Mouse (Mus musculus): Measurements from ENCODE around the gene Erc2. TPM values are rescaled to one million over a fixed set of nuclear protein-coding genes. Genes with fewer than 3 reads are reported as not detected.
A peak's percentile ranks its signal among the peaks of the same experiment; 100 is the strongest.

Erc2 gene
- polyA plus RNA-seq, 1 experiment from 2014 or later = 13.1 TPM

GRCm38 (mm10) chr14:28418497-28418896 is 796.3 kb downstream of the Erc2 start:
- no peaks in the 10 kb centered on the region for H3K9me3 ChIP-seq (ENCODE audit: control insufficient read depth, low read length)
- 0 out of 2 replicates have a peak, but pooled peaks cover 5% of the 10 kb centered on the region for H3K4me1 ChIP-seq (ENCODE audit: control insufficient read depth, insufficient read depth, low read length)
- no peak overlapping the region for H3K4me2 ChIP-seq (ENCODE audit: low read depth)
- H3K27me3 ChIP-seq (ENCODE audit: control insufficient read depth, insufficient read depth, low read length) = no peaks in the 10 kb centered on the region
- no peak overlapping the region for H3K9ac ChIP-seq (ENCODE audit: low read length)
- no peak overlapping the region for H3K27ac ChIP-seq (ENCODE audit: low read depth, low read length)
- 62% methylated on average over 4 of the region's 4 CpGs for WGBS
- ATAC-seq (ENCODE audit: insufficient read depth, low FRiP score, low TSS enrichment) = no peak
- no peak for DNase-seq (ENCODE audit: low spot score)
- H3K36me3 ChIP-seq (ENCODE audit: control insufficient read depth, insufficient read depth, low read length) = no peaks in the 10 kb centered on the region
- H3K4me3 ChIP-seq (ENCODE audit: low read depth, low read length) = no peak overlapping the region

DNA sequence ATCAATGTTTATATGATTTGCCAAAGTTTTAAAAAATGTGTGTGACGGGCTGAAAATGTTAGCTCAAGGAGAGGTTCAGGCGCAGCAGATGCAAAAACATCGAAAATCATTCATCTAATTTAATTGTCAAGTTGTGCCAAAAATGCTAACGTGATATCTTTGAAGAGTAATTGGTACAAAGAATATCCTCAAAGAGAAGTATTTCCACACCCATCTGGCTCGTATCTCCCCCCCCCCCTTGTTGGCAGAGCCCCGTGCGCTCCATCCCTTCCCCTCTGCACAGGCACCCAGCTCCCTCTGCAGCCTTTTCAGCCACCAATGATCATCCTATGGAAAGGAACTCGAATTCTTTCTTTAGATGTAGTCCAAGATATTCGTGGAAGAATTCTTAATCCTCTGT is 797.0 kb downstream of the Erc2 start:
- Histone ChIP-seq H3K4me3 (ENCODE audit: low read depth, low read length) (no peak overlapping the region), H3K36me3 (ENCODE audit: control insufficient read depth, insufficient read depth, low read length) (no peaks in the 10 kb centered on the region), H3K4me2 (ENCODE audit: low read depth) (no peak overlapping the region), H3K27ac (ENCODE audit: low read depth, low read length) (no peak overlapping the region), H3K4me1 (ENCODE audit: control insufficient read depth, insufficient read depth, low read length) (0 out of 2 replicates have a peak, but pooled peaks cover 5% of the 10 kb centered on the region), H3K9ac (ENCODE audit: low read length) (no peak overlapping the region), H3K9me3 (ENCODE audit: control insufficient read depth, low read length) (no peaks in the 10 kb centered on the region), H3K27me3 (ENCODE audit: control insufficient read depth, insufficient read depth, low read length) (no peaks in the 10 kb centered on the region)
- DNase-seq (ENCODE audit: low spot score) = no peak
- ATAC-seq (ENCODE audit: insufficient read depth, low FRiP score, low TSS enrichment) = no peak
- 81% methylated on average over 9 of the region's 9 CpGs for WGBS

- no peaks in the 10 kb centered on the region for H3K9me3 ChIP-seq (ENCODE audit: control insufficient read depth, low read length)
- no peaks in the 10 kb centered on the region for H3K27me3 ChIP-seq (ENCODE audit: control insufficient read depth, insufficient read depth, low read length)
- no peak for DNase-seq (ENCODE audit: low spot score)
- no peaks in the 10 kb centered on the region for H3K36me3 ChIP-seq (ENCODE audit: control insufficient read depth, insufficient read depth, low read length)
- 0 out of 2 replicates have a peak, but pooled peaks cover 5% of the 10 kb centered on the region for H3K4me1 ChIP-seq (ENCODE audit: control insufficient read depth, insufficient read depth, low read length)
- no peak overlapping the region for H3K27ac ChIP-seq (ENCODE audit: low read depth, low read length)
- ATAC-seq (ENCODE audit: insufficient read depth, low FRiP score, low TSS enrichment) = no peak
- WGBS = 89% methylated on average over 11 of the region's 11 CpGs
- no peak overlapping the region for H3K4me2 ChIP-seq (ENCODE audit: low read depth)
- no peak overlapping the region for H3K9ac ChIP-seq (ENCODE audit: low read length)
- no peak overlapping the region for H3K4me3 ChIP-seq (ENCODE audit: low read depth, low read length)
Observed at GRCm38 (mm10) chr14:28420596-28420995, 798.4 kb downstream of the Erc2 start.

DNA sequence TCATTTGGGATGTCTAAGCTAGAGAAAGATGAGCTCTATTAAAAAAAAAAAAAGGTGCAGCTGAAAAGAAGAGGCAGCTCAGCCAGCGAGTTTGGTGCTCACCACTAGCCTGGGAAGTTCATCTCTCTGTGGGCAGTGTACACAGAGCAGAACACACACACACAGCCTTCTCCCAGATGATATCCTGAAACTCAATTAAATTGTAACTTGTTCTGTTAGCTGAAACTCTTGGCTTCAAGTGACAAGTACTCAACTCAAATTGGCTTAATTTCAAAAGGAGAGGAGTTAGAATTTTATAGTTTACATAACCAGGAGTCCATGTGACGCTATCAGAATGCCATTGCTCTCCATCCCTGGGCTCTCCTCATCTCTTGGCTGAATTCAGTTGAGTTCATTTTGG is 804.4 kb downstream of the Erc2 start:
- Histone ChIP-seq H3K36me3 (ENCODE audit: control insufficient read depth, insufficient read depth, low read length) (no peaks in the 10 kb centered on the region), H3K4me2 (ENCODE audit: low read depth) (no peak overlapping the region), H3K27me3 (ENCODE audit: control insufficient read depth, insufficient read depth, low read length) (no peaks in the 10 kb centered on the region), H3K9ac (ENCODE audit: low read length) (no peak overlapping the region), H3K27ac (ENCODE audit: low read depth, low read length) (no peak overlapping the region), H3K9me3 (ENCODE audit: control insufficient read depth, low read length) (no peaks in the 10 kb centered on the region), H3K4me1 (ENCODE audit: control insufficient read depth, insufficient read depth, low read length) (no peaks in the 10 kb centered on the region), H3K4me3 (ENCODE audit: low read depth, low read length) (no peak overlapping the region)
- 82% methylated on average over 2 of the region's 2 CpGs for WGBS
- DNase-seq (ENCODE audit: low spot score) = no peak
- no peak for ATAC-seq (ENCODE audit: insufficient read depth, low FRiP score, low TSS enrichment)

DNA sequence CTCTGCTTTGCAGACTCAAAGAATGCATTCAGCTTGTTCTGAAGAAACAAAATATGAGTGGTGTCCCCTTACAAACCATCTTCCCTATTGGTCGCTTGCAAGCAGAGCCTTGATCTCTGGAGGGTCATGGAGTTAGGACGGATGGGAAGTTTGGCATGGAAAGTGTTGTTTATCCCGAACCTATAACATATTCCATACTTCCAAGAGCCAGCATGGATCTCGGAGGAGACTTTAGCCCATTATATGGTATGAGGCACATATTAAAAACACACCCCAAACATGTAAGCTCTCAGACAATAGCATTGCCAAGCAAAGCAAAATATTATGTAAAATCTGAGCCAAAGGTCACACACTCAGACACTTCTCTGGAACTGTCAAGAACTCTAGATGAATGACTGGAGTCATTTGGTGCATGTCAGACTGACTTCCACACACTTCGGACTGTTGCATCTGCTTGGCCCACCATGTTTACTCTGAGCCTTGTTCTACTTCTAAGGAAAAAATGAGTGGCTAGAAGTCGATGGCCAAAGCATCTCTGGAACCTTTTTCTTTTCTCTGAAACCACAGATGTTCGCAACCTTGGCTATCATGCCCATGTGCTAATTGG is 809.6 kb downstream of the Erc2 start:
- Histone ChIP-seq H3K36me3 (ENCODE audit: control insufficient read depth, insufficient read depth, low read length) (no peaks in the 10 kb centered on the region), H3K4me1 (ENCODE audit: control insufficient read depth, insufficient read depth, low read length) (no peaks in the 10 kb centered on the region), H3K4me2 (ENCODE audit: low read depth) (no peak overlapping the region), H3K9me3 (ENCODE audit: control insufficient read depth, low read length) (no peaks in the 10 kb centered on the region), H3K27ac (ENCODE audit: low read depth, low read length) (no peak overlapping the region), H3K9ac (ENCODE audit: low read length) (no peak overlapping the region), H3K27me3 (ENCODE audit: control insufficient read depth, insufficient read depth, low read length) (no peaks in the 10 kb centered on the region), H3K4me3 (ENCODE audit: low read depth, low read length) (no peak overlapping the region)
- DNase-seq (ENCODE audit: low spot score) (no peak), ATAC-seq (ENCODE audit: insufficient read depth, low FRiP score, low TSS enrichment) (no peak)
- 85% methylated on average over 7 of the region's 7 CpGs for WGBS

GRCm38 (mm10) chr14:28434996-28435395 is 812.8 kb downstream of the Erc2 start:
- WGBS = 67% methylated on average over 7 of the region's 7 CpGs
- H3K27ac ChIP-seq (ENCODE audit: low read depth, low read length) = no peak overlapping the region
- H3K4me2 ChIP-seq (ENCODE audit: low read depth) = no peak overlapping the region
- H3K27me3 ChIP-seq (ENCODE audit: control insufficient read depth, insufficient read depth, low read length) = 0 out of 2 replicates have a peak, but pooled peaks cover 5% of the 10 kb centered on the region
- no peaks in the 10 kb centered on the region for H3K36me3 ChIP-seq (ENCODE audit: control insufficient read depth, insufficient read depth, low read length)
- H3K4me3 ChIP-seq (ENCODE audit: low read depth, low read length) = no peak overlapping the region
- no peaks in the 10 kb centered on the region for H3K9me3 ChIP-seq (ENCODE audit: control insufficient read depth, low read length)
- no peak overlapping the region for H3K9ac ChIP-seq (ENCODE audit: low read length)
- no peak for ATAC-seq (ENCODE audit: insufficient read depth, low FRiP score, low TSS enrichment)
- H3K4me1 ChIP-seq (ENCODE audit: control insufficient read depth, insufficient read depth, low read length) = no peaks in the 10 kb centered on the region
- DNase-seq (ENCODE audit: low spot score) = no peak

DNA sequence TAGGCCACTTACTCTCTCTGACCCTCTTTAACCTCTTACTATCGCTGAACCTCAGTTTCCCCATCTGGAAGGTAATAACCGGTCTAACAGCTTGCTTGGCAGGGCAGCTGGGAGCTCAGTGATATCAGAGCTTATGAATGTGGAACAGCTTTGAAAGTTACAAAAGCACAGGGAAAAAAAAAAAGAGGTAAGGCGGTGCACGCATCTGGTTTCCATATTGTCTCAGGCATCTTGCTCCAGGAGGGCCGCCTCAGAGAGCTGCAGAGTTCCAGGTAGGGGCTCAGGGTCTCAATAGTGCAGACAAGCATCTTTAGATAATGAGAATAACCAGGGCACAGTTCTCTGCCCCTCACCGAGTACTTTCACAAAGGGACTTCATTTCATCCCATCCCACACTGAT is 816.9 kb downstream of the Erc2 start:
- peaks cover 20% of the 10 kb centered on the region for H3K27me3 ChIP-seq (ENCODE audit: control insufficient read depth, insufficient read depth, low read length)
- H3K36me3 ChIP-seq (ENCODE audit: control insufficient read depth, insufficient read depth, low read length) = no peaks in the 10 kb centered on the region
- DNase-seq (ENCODE audit: low spot score) (no peak), ATAC-seq (ENCODE audit: insufficient read depth, low FRiP score, low TSS enrichment) (no peak)
- H3K27ac ChIP-seq (ENCODE audit: low read depth, low read length) = no peak overlapping the region
- H3K9ac ChIP-seq (ENCODE audit: low read length) = no peak overlapping the region
- no peaks in the 10 kb centered on the region for H3K9me3 ChIP-seq (ENCODE audit: control insufficient read depth, low read length)
- H3K4me1 ChIP-seq (ENCODE audit: control insufficient read depth, insufficient read depth, low read length) = 0 out of 2 replicates have a peak, but pooled peaks cover 2% of the 10 kb centered on the region
- H3K4me3 ChIP-seq (ENCODE audit: low read depth, low read length) = no peak overlapping the region
- WGBS = 72% methylated on average over 6 of the region's 6 CpGs
- H3K4me2 ChIP-seq (ENCODE audit: low read depth) = no peak overlapping the region

- ATAC-seq (ENCODE audit: insufficient read depth, low FRiP score, low TSS enrichment) = no peak
- Histone ChIP-seq H3K9ac (ENCODE audit: low read length) (no peak overlapping the region), H3K4me1 (ENCODE audit: control insufficient read depth, insufficient read depth, low read length) (0 out of 2 replicates have a peak, but pooled peaks cover 2% of the 10 kb centered on the region), H3K36me3 (ENCODE audit: control insufficient read depth, insufficient read depth, low read length) (no peaks in the 10 kb centered on the region), H3K4me2 (ENCODE audit: low read depth) (no peak overlapping the region), H3K27ac (ENCODE audit: low read depth, low read length) (no peak overlapping the region), H3K27me3 (ENCODE audit: control insufficient read depth, insufficient read depth, low read length) (peaks cover 32% of the 10 kb centered on the region), H3K9me3 (ENCODE audit: control insufficient read depth, low read length) (no peaks in the 10 kb centered on the region), H3K4me3 (ENCODE audit: low read depth, low read length) (no peak overlapping the region)
- peak; percentile 19 for DNase-seq (ENCODE audit: low spot score)
- 11% methylated on average over 14 of the region's 14 CpGs for WGBS
Observed at GRCm38 (mm10) chr14:28441240-28441967, 819.2 kb downstream of the Erc2 start.
